Mouse (Mus musculus) spleen, adult 2 months (tissue): ENCODE measurements at regions not wholly inside any gene's neighbourhood (a gene's known extent, or its start where the extent isn't known, plus 50 kb on each side); places are given as distances from the start of the nearest gene placed in this dataset.

ENCODE experiments used
- CTCF ChIP-seq: fragments of 200-500 bp; IDR thresholded peaks from 2 replicates; pipeline ENCODE4 v1.5.1; 2011; ENCODE audit warnings: mild to moderate bottlenecking, inconsistent platforms; ENCODE audit not compliant: insufficient read depth, insufficient read length, insufficient replicate concordance; ENCODE audit errors: extremely low read depth
- POLR2A ChIP-seq: fragments of 200-500 bp; IDR thresholded peaks from 2 replicates; pipeline ENCODE4 v1.6.1; 2011; ENCODE audit warnings: low read depth, low read length, inconsistent platforms

DNA sequence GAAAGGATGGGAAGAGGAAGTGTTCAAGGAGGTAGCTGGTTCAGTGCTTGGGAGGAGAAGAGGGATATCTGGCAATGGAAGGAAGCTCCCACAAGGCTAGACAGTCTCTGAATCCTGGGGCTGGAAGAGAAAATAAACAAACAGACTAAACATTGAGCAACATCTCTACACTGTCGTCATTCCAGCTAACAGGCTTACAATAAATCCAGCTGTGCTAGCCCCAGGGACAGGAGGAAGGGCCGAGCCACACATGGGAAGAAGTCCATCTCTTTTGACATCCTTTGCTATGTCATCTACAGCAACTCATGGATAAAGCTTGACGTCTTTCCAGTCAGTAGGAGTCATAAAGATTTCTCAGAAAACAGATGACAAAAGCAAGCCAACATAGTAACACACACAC, 57.7 kb upstream of the Hivep1 start:
- TF ChIP-seq CTCF (no peak), POLR2A (no peak)
